Mouse (Mus musculus): ENCODE data around the gene Olfr1181. TPM values are rescaled to one million over a fixed set of nuclear protein-coding genes. Genes with fewer than 3 reads are reported as not detected.
"Not testable (repeated sequence)": the region's sequence is repeated elsewhere in the genome, so short reads cannot be mapped to it uniquely, and the experiment has no call there.

Olfr1181 gene
- not detected for total RNA-seq (2021)
- long read RNA-seq, experiment 1 = 0 reads
- long read RNA-seq, experiment 2 = 0 reads

DNA sequence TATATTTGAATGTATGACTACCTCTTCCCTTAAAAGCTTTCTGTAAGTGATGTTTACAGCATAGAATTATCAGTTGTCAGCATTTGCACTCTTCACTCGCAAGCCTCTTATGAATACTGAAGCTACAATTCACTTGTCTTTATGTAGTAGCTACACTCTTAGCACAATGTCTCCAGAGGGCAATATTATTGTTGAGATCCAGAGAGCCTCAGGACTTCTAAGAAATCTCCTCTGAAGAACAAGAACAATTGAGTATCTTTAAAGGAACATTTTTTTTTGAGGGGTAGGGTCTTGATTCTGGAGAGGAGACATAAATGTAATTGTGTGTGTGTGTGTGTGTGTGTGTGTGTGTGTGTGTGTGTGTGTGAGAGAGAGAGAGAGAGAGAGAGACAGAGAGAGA lies at the start of gene Olfr1181:
Gene Olfr1181, minus strand, starts transcription at position 101 of the 400 bp plus-strand sequence.
- DNase-seq (ENCODE audit: low spot score in 2 of 2) = no peak
- Histone ChIP-seq H3K4me3 (no peak within 1 kb of the TSS), H3K27ac (no peak within 1 kb of the TSS)
- no peak for TF ChIP-seq CTCF (conservative IDR thresholded peaks at IDR 0.05)

DNA sequence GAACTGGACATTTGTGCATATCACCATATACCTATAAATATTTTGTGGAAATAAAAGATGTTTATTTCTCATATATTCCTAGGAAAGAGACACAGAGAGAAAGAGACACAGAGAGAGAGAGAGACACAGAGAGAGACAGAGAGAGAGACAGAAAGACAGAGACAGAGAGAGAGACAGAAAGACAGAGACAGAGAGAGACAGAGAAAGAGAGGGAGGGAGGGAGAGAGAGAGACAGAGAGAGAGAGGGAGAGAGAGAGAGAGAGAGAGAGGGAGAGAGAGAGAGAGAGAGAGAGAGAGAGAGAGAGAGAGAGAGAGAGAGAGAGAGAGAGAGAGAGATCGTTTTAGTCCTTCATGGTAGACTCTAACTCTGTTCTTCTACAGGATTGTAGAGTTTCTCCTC lies 28.6 kb upstream of the Olfr1181 start, which contains the start of gene Olfr1183:
Gene Olfr1183, plus strand, starts transcription at position 301 of the 400 bp plus-strand sequence.
- not testable (repeated sequence) for DNase-seq (ENCODE audit: low spot score in 2 of 2); H3K27ac ChIP-seq; H3K4me3 ChIP-seq

DNA sequence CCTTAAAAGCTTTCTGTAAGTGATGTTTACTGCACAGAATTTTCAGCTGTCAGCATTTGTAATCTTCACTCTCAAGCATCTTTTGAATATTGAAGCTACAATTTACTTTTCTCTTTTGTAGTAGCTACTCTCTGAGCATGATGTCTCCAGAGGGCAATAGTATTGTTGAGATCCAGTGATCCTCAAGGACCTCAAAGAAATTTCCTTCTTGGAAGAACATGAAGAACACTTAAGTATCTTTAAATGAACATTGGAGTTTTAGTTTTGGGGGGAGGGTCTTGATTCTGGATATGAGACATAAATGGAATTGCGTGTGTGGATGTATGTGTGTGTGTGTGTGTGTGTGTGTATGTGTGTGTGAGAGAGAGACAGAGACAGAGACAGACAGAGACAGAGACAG lies 23.1 kb upstream of the Olfr1181 start, which contains the start of gene Gm13757:
Gene Gm13757, minus strand, starts transcription at position 101 of the 400 bp plus-strand sequence.
- Histone ChIP-seq H3K4me3 (no peak within 1 kb of the TSS), H3K27ac (no peak within 1 kb of the TSS)
- no peak for TF ChIP-seq CTCF (conservative IDR thresholded peaks at IDR 0.05)
- DNase-seq (ENCODE audit: low spot score in 2 of 2) = no peak

DNA sequence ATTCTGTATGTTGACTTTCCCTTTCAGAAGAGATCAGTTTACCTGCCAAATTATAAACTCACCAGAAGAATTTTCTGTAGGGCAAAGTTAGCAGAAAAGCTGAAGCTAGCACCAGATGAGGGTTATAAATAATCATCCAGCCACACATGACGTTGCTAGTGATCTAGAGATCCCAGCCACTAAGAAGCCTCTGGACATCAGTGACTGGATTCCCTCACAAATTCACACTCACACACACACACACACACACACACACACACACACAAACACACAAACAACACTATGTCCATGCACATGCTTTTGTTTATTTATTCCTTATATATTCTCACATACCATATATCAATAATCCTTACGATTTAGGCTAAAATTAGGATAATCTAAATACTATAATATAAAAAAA lies 6.9 kb downstream of the Olfr1181 start, which contains the start of gene Olfr1180:
Gene Olfr1180, minus strand, starts transcription at position 101 of the 400 bp plus-strand sequence.
- DNase-seq (ENCODE audit: low spot score in 2 of 2) = no peak
- Histone ChIP-seq H3K4me3 (no peak within 1 kb of the TSS), H3K27ac (no peak within 1 kb of the TSS)
- TF ChIP-seq CTCF (conservative IDR thresholded peaks at IDR 0.05) = no peak

DNA sequence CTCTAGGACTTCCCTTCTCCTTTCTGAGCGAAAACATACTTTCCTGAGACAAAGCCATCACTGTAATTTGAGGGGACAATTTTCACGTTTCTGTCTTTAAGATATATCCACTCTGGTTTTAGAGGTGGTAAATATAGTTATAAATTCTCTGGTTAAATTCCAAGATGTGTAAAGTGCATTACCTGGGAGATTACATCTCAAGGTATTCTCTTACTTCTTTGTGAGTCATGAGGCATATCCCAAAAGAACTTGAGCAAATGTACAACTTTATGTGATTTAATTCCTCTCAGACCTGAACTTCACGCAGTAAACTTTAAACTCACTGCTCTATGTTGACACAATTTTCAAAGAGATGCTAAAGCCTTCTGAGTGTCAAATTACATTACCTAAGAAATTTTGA lies 19.6 kb downstream of the Olfr1181 start, which contains the start of gene Olfr1179:
Gene Olfr1179, minus strand, starts transcription at position 101 of the 400 bp plus-strand sequence.
- Histone ChIP-seq H3K4me3 (no peak within 1 kb of the TSS), H3K27ac (no peak within 1 kb of the TSS)
- no peak for DNase-seq (ENCODE audit: low spot score in 2 of 2)
- no peak for TF ChIP-seq CTCF (conservative IDR thresholded peaks at IDR 0.05)

DNA sequence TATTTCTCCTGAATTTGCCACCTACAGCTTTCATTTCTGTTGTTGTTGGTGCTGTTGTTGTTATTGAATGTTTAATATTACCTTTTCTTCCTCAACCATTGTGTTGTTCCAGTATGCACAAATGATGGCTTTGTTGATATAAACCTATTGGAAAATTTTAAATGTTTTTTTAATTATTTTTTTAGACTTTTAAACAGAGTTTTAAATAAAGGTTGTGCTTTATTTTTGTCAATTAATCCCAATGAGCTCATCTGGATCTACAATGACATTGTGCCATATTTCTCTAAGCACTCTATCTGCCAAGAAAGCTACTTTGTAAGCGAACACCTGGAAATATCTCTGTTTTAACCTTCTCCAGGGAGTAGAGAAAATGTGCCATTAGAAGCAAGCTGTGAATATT lies 39.2 kb downstream of the Olfr1181 start, which contains the start of gene Olfr1178:
Gene Olfr1178, plus strand, starts transcription at position 301 of the 400 bp plus-strand sequence.
- Histone ChIP-seq H3K4me3 (no peak within 1 kb of the TSS), H3K27ac (no peak within 1 kb of the TSS)
- DNase-seq (ENCODE audit: low spot score in 2 of 2) = no peak
- no peak for TF ChIP-seq CTCF (conservative IDR thresholded peaks at IDR 0.05)

Other genes with a start within 250 kb of the Olfr1181 start
- not detected for gene Olfr1168, start 244.3 kb downstream of the Olfr1181 start, total RNA-seq (2021)
- gene Olfr1170, start 197.8 kb downstream of the Olfr1181 start, total RNA-seq (2021) = not detected
- gene Olfr1173, start 146.3 kb downstream of the Olfr1181 start, total RNA-seq (2021) = not detected
- not detected for gene Olfr1174-ps, start 111.0 kb downstream of the Olfr1181 start, total RNA-seq (2021)
- not detected for gene Olfr1175-ps, start 99.0 kb downstream of the Olfr1181 start, total RNA-seq (2021)
- not detected for gene Olfr1176, start 89.5 kb downstream of the Olfr1181 start, total RNA-seq (2021)
- not detected for gene Olfr1177-ps, start 79.7 kb downstream of the Olfr1181 start, total RNA-seq (2021)
- not detected for gene Olfr1178, start 39.1 kb downstream of the Olfr1181 start, total RNA-seq (2021)
- not detected for gene Olfr1179, start 19.7 kb downstream of the Olfr1181 start, total RNA-seq (2021)
- not detected for gene Olfr1180, start 7.0 kb downstream of the Olfr1181 start, total RNA-seq (2021)
- gene Gm13757, start 23.0 kb upstream of the Olfr1181 start, total RNA-seq (2021) = not detected
- gene Olfr1183, start 28.7 kb upstream of the Olfr1181 start, total RNA-seq (2021) = not detected
- not detected for gene Olfr1184, start 57.4 kb upstream of the Olfr1181 start, total RNA-seq (2021)
- gene Olfr1185-ps1, start 67.1 kb upstream of the Olfr1181 start, total RNA-seq (2021) = not detected
- not detected for gene Olfr1186, start 92.4 kb upstream of the Olfr1181 start, total RNA-seq (2021)
- gene Olfr1188, start 130.8 kb upstream of the Olfr1181 start, total RNA-seq (2021) = not detected
- not detected for gene Olfr1189, start 160.3 kb upstream of the Olfr1181 start, total RNA-seq (2021)
- under 1 TPM in 1 of 2 experiments, not detected in 1; 0.08 TPM for gene Olfr1191-ps1, start 214.4 kb upstream of the Olfr1181 start, total RNA-seq (2021)
- not detected for gene Olfr1192-ps1, start 222.3 kb upstream of the Olfr1181 start, total RNA-seq (2021)
- not detected for gene Olfr1193, start 249.5 kb upstream of the Olfr1181 start, total RNA-seq (2021)